Mouse (Mus musculus) stomach, embryonic 14.5 days (tissue): Measurements from ENCODE around the gene Zfp536. TPM values are rescaled to one million over a fixed set of nuclear protein-coding genes. Genes with fewer than 3 reads are reported as not detected.

Experiments
- ATAC-seq: fragments of 200-750 bp; cut with Nextera tagmentation; 2 replicates; pipeline ENCODE4 v1.8.0; 2017; ENCODE audit warnings: low read depth, moderate TSS enrichment; ENCODE audit not compliant: insufficient number of reproducible peaks, insufficient read depth, low FRiP score
- H3K27ac ChIP-seq: fragments of 300-500 bp; sonication (generic); 2 replicates; pipeline ENCODE4 v1.5.1; 2014; ENCODE audit warnings: mild to moderate bottlenecking, low read length, moderate library complexity, mixed read lengths
- H3K27me3 ChIP-seq: fragments of 300-500 bp; sonication (generic); 2 replicates; pipeline ENCODE4 v1.6.1; 2014; ENCODE audit warnings: low read length, control low read depth, mixed read lengths; ENCODE audit not compliant: control insufficient read depth, insufficient read depth
- H3K36me3 ChIP-seq: fragments of 300-500 bp; sonication (generic); 2 replicates; pipeline ENCODE4 v1.6.1; 2014; ENCODE audit warnings: mild to moderate bottlenecking, control low read depth, low read length, moderate library complexity, mixed read lengths; ENCODE audit not compliant: control insufficient read depth, insufficient read depth
- H3K4me1 ChIP-seq: fragments of 300-500 bp; sonication (generic); 2 replicates; pipeline ENCODE4 v1.6.1; 2014; ENCODE audit warnings: low read length, control low read depth, mixed read lengths; ENCODE audit not compliant: control insufficient read depth, insufficient read depth
- H3K4me2 ChIP-seq: fragments of 300-500 bp; sonication (generic); replicated peaks from 2 replicates; pipeline ENCODE4 v1.6.1; 2014; ENCODE audit warnings: low read depth, low read length, control low read depth
- H3K4me3 ChIP-seq: fragments of 300-500 bp; sonication (generic); 2 replicates; pipeline ENCODE4 v1.5.1; 2014; ENCODE audit warnings: low read depth, low read length, control low read depth
- H3K9ac ChIP-seq: fragments of 300-500 bp; sonication (generic); replicated peaks from 2 replicates; pipeline ENCODE4 v1.6.1; 2014; ENCODE audit warnings: low read depth, mild to moderate bottlenecking, control low read depth, low read length, moderate library complexity, mixed read lengths
- H3K9me3 ChIP-seq: fragments of 300-500 bp; sonication (generic); 2 replicates; pipeline ENCODE4 v1.6.1; 2016; ENCODE audit warnings: low read depth, low read length, control low read depth; ENCODE audit not compliant: control insufficient read depth
- WGBS: fragments of 180-500 bp; shearing (Covaris S2); extraction: QIAGEN DNeasy Blood & Tissue Kit; methylation state at CpG from one replicate; pipeline ENCODE4 v1.1.7; 2014; 5-methylcytosine and 5-hydroxymethylcytosine counted together
- polyA plus RNA-seq: library from polyadenylated mRNA; unstranded; fragments of >200 nt; fragmentation: Nextera tagmentation; extraction: Ambion mirVana; gene quantifications from 2 replicates; pipeline ENCODE4 v1.2.1, GENCODE M21; 2014

Gene Zfp536
- polyA plus RNA-seq, 1 experiment from 2014 or later, result 24.5 TPM

DNA sequence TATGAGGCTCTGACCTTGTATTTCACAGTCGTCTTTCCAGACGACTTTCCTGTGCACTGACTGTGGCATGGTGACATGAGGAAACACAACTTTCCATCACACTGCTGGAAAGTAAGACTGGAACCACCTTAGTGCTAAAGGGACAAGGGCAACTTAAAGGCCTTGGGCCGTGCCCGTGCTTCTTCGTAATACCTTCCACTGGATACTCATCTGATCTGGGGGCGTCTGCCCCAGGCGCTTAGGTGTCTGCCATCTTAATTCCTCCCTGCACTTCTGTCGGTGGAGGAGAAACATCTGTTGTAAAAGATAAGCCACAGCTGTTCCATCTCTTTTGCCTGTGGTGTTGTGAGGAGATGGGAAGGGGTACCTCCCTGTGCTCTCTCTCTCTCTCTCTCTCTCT lies 299.2 kb downstream of the Zfp536 start:
- no peak for ATAC-seq
- Histone ChIP-seq H3K4me2 (no peak overlapping the region), H3K27me3 (no peaks in the 10 kb centered on the region), H3K4me3 (no peak overlapping the region), H3K9ac (no peak overlapping the region), H3K27ac (no peak overlapping the region), H3K4me1 (0 out of 2 replicates have a peak, but pooled peaks cover 8% of the 10 kb centered on the region), H3K36me3 (no peaks in the 10 kb centered on the region), H3K9me3 (no peaks in the 10 kb centered on the region)
- WGBS, result 36% methylated on average over 8 of the region's 8 CpGs

DNA sequence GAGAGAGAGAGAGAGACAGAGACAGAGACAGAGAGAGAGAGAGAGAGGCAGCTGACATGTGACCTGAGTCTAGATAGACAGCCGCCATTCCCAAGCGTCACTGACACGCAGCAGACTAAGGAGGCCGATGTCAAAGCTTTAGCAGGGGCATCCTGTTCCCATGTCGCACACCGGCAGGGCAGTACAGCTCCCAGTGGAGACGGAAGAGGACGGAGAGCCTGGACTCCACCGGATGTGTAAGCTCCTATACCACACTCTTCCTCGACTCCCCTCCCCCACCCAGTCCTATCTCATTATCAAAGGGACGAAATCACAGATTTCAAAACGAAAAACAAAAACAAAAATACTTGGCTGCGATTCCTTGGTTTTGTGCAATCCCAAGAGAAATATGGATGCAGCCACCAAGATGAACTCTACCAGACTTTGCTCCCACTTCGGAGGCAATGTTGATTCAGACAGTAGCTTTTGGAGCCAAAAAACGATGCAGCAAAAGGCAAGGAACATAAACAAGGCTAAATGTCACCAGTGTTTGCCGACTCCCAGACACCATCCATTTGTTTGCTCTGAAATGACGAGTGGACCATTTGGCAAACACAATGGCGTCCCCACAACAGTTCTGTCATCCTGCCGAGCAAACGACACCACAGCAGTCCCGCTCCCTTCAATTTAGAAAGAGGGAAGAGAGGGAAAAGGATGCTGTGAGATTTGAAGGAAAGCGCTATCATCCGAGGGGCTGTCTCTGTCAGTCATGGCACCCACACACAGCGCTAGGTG lies 299.9 kb downstream of the Zfp536 start:
- H3K4me3 ChIP-seq, result no peak overlapping the region
- 0 out of 2 replicates have a peak, but pooled peaks cover 8% of the 10 kb centered on the region for H3K4me1 ChIP-seq
- no peak for ATAC-seq
- no peak overlapping the region for H3K9ac ChIP-seq
- H3K36me3 ChIP-seq, result no peaks in the 10 kb centered on the region
- WGBS, result 61% methylated on average over 24 of the region's 24 CpGs
- H3K9me3 ChIP-seq, result no peaks in the 10 kb centered on the region
- H3K27me3 ChIP-seq, result no peaks in the 10 kb centered on the region
- no peak overlapping the region for H3K27ac ChIP-seq
- H3K4me2 ChIP-seq, result no peak overlapping the region

DNA sequence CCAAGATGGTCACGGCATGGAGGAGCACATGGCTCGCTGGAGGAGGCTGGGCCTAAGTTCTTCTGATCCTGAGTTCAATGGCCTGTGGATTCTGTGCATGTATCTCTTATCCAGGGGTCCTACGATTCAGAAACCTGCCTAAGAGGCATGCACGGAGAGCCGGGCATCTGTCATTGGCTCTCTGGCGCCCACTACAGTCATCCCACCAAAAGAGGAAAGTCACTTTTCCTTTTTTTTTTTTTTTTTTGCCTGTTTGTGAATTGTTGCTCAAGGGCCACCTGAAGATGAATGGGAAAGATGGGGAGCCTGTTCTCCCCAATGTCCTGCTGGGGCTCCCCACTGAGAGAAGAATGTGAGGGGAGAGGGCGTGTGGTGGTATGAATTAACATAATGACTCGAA lies 301.7 kb downstream of the Zfp536 start:
- 63% methylated on average over 8 of the region's 8 CpGs for WGBS
- Histone ChIP-seq H3K27ac (no peak overlapping the region), H3K36me3 (no peaks in the 10 kb centered on the region), H3K4me2 (no peak overlapping the region), H3K27me3 (no peaks in the 10 kb centered on the region), H3K4me3 (no peak overlapping the region), H3K9ac (no peak overlapping the region), H3K9me3 (no peaks in the 10 kb centered on the region), H3K4me1 (0 out of 2 replicates have a peak, but pooled peaks cover 13% of the 10 kb centered on the region)
- ATAC-seq, result no peak

DNA sequence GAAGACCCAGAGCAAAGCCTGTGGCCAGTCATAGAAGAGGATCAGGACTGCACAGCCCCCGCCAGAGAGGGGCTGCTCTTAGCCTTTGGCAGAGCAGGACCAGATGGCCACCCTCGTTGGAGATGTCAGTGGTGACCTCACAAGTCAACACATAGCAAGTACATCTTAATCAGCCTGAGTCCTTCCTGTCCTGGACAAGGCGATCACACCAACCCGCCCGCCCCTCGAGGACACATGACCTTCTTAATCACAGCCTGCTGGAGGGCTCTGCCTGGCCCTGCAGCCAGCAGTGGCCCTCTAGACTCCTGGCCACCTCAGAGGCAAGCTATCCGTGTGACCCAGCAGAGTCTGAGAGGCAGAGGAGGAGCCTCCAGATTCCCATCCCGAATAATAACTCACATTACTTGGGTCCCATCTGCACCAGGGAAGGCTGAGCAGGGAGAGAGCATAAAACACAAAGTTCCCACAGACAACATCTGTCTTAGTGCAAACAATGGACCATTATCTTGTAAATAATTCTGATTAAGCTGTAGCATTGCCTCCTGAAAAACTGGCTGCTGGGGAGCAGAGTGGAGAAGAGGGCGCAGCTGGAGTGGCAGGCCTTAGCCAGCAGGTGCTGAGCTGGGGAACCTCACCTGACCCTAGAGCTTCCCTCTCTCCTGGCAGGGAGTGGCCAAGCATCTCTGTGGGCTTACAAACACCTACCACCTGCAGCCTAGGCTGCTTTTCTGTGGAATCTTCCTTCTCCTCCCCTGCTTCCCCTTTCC lies 306.8 kb downstream of the Zfp536 start:
- ATAC-seq, result no peak
- 44% methylated on average over 9 of the region's 9 CpGs for WGBS
- Histone ChIP-seq H3K4me1 (0 out of 2 replicates have a peak, but pooled peaks cover 11% of the 10 kb centered on the region), H3K4me2 (no peak overlapping the region), H3K9me3 (no peaks in the 10 kb centered on the region), H3K9ac (no peak overlapping the region), H3K27me3 (no peaks in the 10 kb centered on the region), H3K27ac (no peak overlapping the region), H3K36me3 (no peaks in the 10 kb centered on the region), H3K4me3 (no peak overlapping the region)

DNA sequence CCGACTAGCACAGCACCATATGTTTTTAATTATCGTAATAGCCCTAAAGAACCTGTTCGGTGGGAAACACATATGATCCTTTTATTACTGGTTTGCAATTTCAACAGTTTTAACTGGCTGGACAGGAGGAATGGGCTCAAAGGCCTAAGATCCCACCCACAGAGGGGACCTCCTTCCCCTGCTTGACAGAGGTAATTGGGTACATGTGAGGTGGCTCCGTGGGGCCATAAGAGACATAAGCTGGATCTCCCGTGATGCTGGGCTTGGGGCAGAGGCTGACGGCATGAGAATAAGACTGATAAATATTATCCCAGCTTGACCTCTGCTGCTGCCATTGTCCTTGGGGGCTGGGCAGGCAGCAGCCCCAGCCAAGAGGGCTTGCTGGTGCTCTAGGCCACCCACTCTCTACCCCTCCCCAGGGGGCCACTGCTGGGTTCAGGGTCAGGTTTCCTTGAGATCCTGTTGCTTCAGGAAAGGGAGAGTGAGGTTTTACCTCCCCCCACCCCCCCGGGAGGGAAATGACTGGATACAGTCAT lies 309.2 kb downstream of the Zfp536 start:
- no peak overlapping the region for H3K27ac ChIP-seq
- no peak overlapping the region for H3K4me2 ChIP-seq
- H3K27me3 ChIP-seq, result no peaks in the 10 kb centered on the region
- H3K36me3 ChIP-seq, result no peaks in the 10 kb centered on the region
- H3K9ac ChIP-seq, result no peak overlapping the region
- 49% methylated on average over 7 of the region's 7 CpGs for WGBS
- H3K4me1 ChIP-seq, result 0 out of 2 replicates have a peak, but pooled peaks cover 11% of the 10 kb centered on the region
- ATAC-seq, result no peak
- no peak overlapping the region for H3K4me3 ChIP-seq
- no peaks in the 10 kb centered on the region for H3K9me3 ChIP-seq

DNA sequence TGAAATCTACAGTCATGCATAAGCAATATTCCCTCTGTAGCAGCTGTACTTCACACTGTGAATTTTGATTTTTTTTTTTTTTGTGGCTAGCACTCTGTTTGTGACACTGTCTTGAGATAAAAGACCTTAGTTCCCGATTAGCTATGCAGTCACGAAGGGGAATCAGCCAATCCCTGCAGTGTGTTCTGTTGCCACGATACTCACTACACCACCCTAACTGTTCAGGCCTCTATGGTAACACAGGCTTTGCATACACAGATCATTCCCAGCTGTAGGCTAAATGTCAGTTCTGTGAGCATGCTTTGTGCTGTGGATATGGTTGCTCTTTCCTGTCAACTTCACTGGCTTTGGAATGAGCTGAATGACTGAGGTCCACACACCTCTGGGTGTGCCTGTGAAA lies 325.9 kb downstream of the Zfp536 start:
- Histone ChIP-seq H3K4me1 (no peaks in the 10 kb centered on the region), H3K9me3 (no peaks in the 10 kb centered on the region), H3K9ac (no peak overlapping the region), H3K36me3 (no peaks in the 10 kb centered on the region), H3K4me2 (no peak overlapping the region), H3K27ac (no peak overlapping the region), H3K4me3 (no peak overlapping the region), H3K27me3 (no peaks in the 10 kb centered on the region)
- WGBS, result 77% methylated on average over 3 of the region's 3 CpGs
- ATAC-seq, result no peak

DNA sequence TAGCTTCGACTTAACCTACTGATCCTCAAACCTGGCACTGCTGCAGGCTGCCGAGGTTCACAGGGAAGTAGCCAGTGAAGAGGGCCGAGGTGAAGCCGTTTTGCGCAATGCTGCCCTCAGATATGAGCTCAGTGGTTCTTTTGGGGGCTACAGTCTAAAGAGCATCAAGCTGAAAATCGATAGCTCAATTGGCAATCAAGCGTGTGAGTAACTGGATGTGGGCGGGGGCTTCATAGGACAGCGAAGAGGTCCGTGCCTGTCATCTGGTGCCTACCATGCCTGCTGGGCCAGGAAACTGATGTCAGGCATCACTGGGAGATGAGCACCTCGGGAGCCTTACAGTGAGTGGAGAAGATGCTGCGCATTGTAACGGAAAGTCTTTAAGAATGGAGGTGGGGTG lies 333.5 kb downstream of the Zfp536 start:
- no peak overlapping the region for H3K4me2 ChIP-seq
- 85% methylated on average over 13 of the region's 13 CpGs for WGBS

DNA sequence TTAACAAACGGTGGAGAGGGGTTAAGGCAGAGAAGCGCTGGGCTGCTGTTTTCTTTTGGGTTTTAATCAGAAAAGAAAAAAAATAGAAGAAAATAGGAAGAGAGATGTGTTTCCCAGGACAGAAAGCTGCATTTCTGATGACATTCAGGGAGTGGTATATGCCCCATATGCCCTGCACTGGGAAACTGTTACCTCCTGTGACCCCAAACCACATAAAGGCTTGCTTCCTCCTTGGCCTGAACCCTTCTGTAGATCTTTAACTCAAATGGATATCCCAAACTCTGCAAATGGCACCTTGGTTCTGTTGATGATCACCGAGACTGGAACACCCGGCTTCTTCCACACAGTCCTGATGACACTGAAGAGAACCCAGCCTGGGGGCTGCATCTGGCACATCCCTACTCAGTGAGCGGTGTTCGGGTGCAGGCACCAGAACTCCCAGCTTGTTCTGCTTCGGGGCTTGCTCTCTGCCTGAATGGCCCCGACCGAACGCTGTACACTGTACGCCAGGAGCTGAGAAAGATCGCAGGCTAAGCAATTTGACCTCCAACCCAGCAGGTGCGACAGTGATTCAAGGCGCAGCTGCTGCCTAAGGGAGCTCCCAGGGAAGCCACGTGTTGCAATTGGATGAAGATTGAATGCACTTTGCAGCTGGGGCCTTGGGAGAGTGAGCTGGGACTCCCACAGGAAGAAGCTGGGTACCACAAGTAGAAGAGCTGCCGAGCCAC lies 334.2 kb downstream of the Zfp536 start:
- Histone ChIP-seq H3K4me3 (no peak overlapping the region), H3K36me3 (no peaks in the 10 kb centered on the region), H3K4me2 (no peak overlapping the region), H3K27me3 (no peaks in the 10 kb centered on the region), H3K9ac (no peak overlapping the region), H3K27ac (no peak overlapping the region), H3K9me3 (no peaks in the 10 kb centered on the region), H3K4me1 (no peaks in the 10 kb centered on the region)
- 57% methylated on average over 16 of the region's 16 CpGs for WGBS
- no peak for ATAC-seq

More for the DNA sequence above, 333.5 kb downstream of the Zfp536 start:
- Histone ChIP-seq H3K9ac (no peak overlapping the region), H3K9me3 (no peaks in the 10 kb centered on the region), H3K27ac (no peak overlapping the region), H3K36me3 (no peaks in the 10 kb centered on the region), H3K4me1 (no peaks in the 10 kb centered on the region), H3K27me3 (no peaks in the 10 kb centered on the region), H3K4me3 (no peak overlapping the region)
- no peak for ATAC-seq
